Mouse (Mus musculus) brain, embryonic 18.5 days (tissue): ENCODE data around the gene Slc28a3.

ENCODE experiments used
- DNase-seq: peaks from one replicate; pipeline ENCODE4 v3.0.0-alpha.2; 2012; ENCODE audit warnings: low read depth, low spot score

The Slc28a3 gene

DNA sequence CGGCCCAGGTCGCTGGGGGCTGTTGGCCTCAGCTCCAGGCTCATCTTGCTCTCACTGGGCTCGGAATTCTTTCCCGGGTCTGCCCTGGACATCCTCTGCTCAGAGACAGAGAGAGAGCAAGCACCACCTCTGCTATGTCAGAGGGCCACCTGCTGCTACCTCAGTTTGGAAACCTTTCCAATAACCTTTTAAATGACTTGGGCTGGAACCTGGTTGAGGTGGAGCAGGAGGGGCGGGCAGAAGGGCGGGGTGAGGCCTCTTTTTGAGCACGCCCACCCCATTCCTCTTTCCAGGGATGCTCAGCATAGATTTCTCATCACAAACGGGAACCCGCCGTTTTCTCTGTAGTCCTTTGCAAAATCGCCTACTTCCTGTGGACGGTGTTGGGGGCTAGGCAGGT is at the start of gene Slc28a3:
Gene Slc28a3, minus strand, starts transcription at position 162 of the 400 bp plus-strand sequence.
- DNase-seq = no peak

DNA sequence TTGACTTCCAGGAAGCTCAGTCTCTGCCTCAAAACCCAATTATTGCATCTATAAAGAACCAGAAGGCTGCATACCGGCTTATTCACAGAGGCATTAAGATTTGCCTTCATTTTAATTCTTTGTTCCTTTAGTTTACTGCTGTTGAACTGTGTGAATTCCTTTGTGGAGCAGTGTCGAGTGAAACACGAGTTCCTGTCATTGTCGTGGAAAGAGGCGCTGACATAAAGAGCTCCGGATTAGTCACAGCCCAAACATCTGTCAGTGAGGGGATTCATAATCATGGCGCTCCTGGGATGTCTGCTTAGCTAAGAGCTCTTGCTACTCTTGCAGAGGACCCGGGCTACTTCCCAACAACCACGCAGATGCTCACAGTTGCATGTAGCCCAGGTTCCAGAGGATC is 47.3 kb upstream of the Slc28a3 start:
- DNase-seq = no peak

GRCm38 (mm10) chr13:58656885-58657284 is 46.2 kb upstream of the Slc28a3 start:
- no peak for DNase-seq

- DNase-seq = no peak
These were observed 44.9 kb upstream of the Slc28a3 start for GRCm38 (mm10) chr13:58655552-58655951.

GRCm38 (mm10) chr13:58640330-58640729 is 29.7 kb upstream of the Slc28a3 start:
- DNase-seq = no peak

- peak; percentile 42 for DNase-seq
These were observed 28.3 kb upstream of the Slc28a3 start for GRCm38 (mm10) chr13:58638950-58639349.

- peak; percentile 40 for DNase-seq
These were observed 26.8 kb upstream of the Slc28a3 start for GRCm38 (mm10) chr13:58637360-58638002.

GRCm38 (mm10) chr13:58633887-58634286 is 23.2 kb upstream of the Slc28a3 start:
- DNase-seq = no peak

GRCm38 (mm10) chr13:58630756-58631155 is 20.1 kb upstream of the Slc28a3 start:
- DNase-seq = no peak

DNA sequence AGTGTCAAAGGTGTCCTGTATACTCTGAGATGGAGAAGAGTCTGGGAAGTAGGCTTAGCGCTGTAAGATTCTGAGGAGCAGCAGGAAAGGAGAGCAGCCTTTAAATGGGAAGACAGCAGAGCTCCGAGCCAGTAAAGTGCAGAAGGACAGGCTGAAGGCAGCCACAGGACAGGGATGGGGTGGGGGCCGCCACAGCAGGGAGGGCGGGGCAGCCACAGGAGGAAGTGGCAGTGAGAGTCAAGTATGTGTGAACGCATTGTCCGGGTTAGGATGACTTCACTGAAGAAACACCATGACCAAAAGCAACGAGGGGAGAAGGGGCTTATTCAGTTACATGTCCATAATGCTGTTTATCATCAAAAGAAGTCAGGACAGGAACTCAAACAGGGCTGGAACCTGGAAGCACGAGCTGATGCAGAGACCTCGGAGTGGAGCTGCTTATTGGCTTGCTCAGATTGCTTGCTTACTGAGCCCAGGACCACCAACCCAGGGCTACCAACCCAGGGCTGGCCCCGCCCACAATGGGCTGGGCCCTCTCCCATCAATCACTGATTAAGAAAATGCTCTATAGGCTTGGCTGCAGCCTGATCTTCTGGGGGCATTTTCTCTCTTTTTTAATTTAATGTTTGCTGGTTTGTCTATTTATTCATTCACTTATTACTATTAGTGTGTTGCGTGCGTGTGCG is 18.8 kb upstream of the Slc28a3 start:
- DNase-seq = no peak

- no peak for DNase-seq
These were observed 12.0 kb upstream of the Slc28a3 start for GRCm38 (mm10) chr13:58622647-58623046.

DNA sequence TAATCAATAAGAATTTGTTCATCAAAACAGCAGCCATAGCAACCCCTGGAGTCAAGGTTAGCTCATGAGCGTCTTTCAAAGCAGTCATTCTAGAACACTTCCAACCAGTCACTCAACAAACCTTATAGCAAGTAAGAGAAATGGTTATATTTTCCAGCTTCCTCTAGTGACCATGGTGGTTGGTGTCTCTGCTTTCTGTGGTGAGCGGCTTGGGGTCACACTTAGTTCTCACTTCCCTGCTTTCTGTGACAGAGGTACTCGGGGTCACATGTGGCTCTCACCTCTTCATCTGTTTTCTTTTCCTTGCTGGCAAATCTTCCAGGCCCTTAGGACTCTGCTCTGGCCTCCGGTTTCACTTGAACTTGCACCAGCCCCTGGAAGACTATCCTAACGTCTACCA is 8.6 kb upstream of the Slc28a3 start:
- DNase-seq = no peak

GRCm38 (mm10) chr13:58610059-58610458 is 618 bp downstream of the Slc28a3 start:
- DNase-seq = no peak

GRCm38 (mm10) chr13:58601201-58601855 is 9.3 kb downstream of the Slc28a3 start:
- DNase-seq = no peak

- no peak for DNase-seq
These were observed 12.1 kb downstream of the Slc28a3 start for GRCm38 (mm10) chr13:58598578-58598977.

GRCm38 (mm10) chr13:58593129-58593528 is 17.5 kb downstream of the Slc28a3 start:
- no peak for DNase-seq

- DNase-seq = no peak
These were observed 18.8 kb downstream of the Slc28a3 start for GRCm38 (mm10) chr13:58591912-58592311.

DNA sequence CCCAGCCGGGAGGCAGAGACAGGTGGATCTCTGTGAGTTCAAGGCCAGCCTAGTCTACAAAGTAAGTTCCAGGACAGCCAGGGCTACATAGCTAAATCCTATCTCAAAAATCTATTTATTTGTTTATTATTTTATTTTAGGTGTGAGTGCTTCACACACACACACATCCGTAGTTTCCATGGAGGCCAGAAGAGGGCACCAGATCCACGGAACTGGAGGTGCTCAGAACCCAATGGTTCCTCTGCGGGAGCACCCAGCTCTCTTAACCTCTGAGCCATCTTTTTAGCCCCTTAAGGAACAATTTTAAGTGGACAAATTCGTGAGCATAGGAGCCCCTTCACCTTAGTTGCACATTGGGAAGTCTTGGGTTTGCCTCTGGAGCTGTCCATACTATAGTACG is 20.0 kb downstream of the Slc28a3 start:
- DNase-seq = no peak

- DNase-seq = peak; percentile 70
These were observed 21.2 kb downstream of the Slc28a3 start for GRCm38 (mm10) chr13:58589517-58589858.

DNA sequence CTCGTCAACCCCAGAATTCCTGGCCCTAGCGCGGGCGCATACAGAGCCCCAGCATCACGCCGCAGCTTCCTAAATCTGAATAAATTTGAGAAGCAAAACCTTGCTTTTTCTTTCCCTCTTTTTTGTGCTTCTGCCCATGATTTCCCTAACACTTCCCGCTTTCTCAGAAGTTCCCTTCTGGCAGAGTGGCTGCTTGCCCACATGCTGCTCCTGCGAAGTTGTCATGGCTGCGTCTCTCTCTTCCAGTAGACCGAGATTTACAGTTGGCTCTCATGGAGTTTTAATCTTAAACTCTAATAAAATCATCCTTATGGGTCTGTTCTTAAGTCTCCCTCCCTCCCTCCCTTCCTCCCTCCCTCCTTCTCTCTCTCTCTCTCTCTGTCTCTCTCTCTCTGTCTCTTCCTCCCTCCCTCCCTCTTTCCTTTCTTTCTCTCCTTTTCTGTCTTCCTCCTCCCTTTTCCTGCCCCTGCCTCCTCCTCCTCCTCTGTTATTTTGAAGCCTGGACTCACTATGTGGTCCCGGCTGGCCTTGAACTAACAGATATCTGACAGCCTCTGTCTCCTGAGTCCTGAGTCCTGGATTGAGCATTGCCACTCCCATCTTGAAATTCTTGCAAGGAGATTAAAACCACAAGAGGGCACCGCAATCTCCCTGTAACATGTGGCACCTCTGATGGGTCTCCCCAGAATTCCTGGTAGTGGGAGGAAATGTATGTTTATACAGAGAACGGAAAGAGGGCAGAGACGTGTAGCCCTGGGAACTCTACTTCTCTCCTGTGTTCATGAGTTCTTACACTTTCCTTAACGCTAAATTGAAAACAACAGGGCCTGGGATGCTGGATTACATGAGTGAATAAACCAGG is 21.8 kb downstream of the Slc28a3 start:
- peak; percentile 57 for DNase-seq

- DNase-seq = no peak
These were observed 22.7 kb downstream of the Slc28a3 start for GRCm38 (mm10) chr13:58587962-58588361.

- DNase-seq = no peak
These were observed 44.5 kb downstream of the Slc28a3 start for GRCm38 (mm10) chr13:58566181-58566580.
